Mouse (Mus musculus): ENCODE measurements around the gene Kifc5b.
"Not testable (repeated sequence)": the region's sequence is repeated elsewhere in the genome, so short reads cannot be mapped to it uniquely, and the experiment has no call there.

The Kifc5b gene

DNA sequence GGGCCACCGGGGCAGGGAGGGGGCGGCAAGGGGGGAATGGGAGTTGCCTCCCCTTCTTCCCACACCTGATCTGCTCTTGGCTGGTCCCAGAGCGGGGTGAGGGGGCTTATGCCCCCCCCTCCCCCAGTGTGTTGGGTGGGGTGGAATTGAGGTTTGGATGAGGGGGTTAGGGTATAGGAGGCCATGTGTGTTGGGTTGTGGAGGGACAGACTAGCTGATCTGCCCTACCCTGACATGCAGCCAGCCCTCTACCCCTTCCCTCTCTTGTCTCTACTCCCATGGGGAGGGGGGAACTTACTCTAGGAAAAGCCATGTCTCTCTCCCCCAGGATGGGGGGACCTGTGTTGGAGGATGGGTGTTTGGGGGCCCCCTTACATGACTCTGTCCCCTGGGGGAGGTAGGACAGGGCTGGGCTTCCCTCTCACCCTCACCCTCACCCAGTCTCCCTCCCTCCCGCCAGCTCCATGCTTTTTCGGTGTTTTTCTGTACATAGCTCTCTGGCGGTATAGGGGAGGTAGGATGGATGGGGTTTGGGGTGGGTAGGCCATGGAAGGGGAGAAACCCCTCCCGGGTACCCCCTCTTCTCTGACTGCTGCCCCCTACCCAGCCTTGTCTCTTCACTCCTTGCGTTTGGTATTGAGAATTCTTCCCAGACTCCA is 54.5 kb downstream of the Kifc5b start:
- DNase-seq (ENCODE audit: low spot score) = no peak

DNA sequence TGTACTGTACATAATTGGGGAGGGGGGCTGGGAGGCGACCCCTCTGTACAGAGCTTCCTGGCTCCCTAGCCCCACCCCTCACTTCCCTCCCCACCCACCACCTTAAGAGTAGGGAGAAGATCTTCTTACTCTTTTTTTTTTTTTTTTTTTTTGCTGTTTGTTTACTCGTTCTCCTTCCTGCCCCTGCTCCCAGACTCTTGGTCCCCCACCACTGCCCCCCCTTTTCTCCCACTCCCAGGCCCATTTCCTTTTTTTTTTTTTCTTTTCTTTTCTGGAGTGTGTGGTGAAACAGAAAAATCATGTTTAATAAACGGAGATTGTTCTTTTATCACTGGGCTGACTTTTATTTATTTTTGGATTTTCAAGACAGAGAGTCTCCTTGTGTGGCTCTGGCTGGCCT is 55.2 kb downstream of the Kifc5b start:
- DNase-seq (ENCODE audit: low spot score) = no peak

DNA sequence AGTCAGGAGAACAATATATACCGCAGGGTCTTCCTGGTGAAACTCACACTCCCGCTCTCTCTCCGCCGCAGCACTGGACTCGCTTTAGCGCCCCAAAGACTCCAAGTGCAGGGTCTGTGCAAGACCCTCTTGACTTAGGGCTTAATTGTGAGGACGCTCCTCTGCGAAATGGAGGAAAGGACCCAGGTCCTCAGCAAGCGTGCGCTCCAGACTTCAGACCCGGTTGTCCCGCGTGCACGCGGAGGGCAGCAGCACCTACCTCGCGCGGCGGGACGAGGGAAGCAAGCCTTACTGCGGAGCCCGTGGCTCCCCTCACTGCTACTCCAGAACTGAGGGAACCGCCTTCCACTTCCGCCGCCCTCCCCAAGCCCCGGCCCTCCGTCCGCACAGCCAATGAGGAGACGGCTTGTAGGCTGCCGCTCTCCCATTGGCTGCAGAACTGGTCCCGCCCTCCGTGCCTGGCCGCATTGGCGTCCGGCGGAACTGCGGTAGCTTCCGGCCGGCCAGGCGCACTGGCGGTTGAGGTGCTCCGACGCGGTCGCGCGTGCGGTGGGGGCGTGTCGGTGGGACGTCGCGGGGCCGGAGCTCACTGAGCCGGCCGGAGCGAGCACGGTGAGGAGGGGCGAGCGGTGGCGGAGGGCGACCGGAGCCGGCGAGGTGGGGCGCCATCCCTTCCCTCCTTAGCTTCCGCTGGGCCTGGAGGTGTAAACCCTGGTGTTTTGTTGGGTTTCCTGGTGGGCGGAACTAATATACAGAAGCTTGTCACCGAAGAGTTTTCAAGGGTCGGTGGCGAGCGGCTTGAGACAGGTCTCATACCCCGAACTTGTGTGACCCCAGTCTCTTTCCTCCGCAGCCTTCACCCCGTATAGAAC is 56.0 kb downstream of the Kifc5b start, which contains the start of gene Zbtb9:
Gene Zbtb9 (plus strand): TSS at position 465 of the 872 bp plus-strand sequence.
- peak; percentile 98 for DNase-seq (ENCODE audit: low spot score)

DNA sequence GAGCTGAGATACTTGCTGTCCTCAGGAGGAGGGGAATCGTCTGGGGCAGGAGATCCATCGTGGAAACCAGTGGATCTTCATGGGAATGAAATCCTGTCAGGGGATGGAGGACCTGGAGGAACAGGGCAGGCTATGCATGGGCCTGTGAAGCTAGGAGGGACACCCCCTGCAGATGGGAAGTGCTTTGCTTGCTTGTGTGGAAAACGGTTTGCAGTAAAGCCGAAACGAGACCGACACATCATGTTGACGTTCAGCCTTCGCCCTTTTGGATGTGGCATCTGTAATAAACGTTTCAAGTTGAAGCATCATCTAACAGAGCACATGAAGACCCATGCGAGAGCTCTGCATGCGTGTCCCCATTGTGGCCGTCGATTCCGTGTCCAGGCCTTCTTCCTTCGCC is 57.7 kb downstream of the Kifc5b start:
- DNase-seq (ENCODE audit: low spot score) = no peak

DNA sequence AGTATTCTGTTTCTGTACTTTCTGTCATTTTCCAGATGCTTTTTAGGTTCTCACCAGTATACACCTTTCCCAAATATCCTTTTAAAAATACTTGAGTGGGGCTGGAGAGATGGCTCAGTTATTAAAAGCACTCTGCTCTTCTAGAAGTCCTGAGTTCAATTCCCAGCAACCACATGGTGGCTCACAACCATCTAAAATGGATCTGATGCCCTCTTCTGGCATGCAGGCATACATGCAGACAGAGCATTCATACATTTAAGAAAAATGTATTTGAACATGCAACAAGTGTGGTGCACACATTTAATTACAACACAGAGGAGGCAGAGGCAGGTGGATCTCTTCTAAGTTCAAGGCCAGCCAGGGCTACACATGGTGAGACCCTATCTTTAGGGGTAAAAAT is 58.5 kb downstream of the Kifc5b start:
- DNase-seq (ENCODE audit: low spot score) = no peak

DNA sequence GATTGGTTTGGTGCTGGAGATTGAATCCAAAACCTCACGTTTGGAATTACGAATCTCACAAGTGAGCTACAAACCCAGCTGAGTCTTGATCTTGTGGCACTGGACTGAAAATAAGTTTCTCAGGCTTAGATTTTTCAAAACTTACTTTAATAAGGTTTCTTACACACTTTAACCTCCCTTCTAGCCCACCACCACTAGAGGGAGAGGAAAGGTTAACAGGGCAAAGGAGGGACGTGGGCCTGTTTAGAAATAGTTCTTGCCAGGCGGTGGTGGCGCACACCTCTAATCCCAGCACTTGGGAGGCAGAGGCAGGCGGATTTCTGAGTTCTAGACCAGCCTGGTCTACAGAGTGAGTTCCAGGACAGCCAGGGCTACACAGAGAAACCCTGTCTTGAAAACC is 60.5 kb downstream of the Kifc5b start:
- DNase-seq (ENCODE audit: low spot score) = not testable (repeated sequence)

DNA sequence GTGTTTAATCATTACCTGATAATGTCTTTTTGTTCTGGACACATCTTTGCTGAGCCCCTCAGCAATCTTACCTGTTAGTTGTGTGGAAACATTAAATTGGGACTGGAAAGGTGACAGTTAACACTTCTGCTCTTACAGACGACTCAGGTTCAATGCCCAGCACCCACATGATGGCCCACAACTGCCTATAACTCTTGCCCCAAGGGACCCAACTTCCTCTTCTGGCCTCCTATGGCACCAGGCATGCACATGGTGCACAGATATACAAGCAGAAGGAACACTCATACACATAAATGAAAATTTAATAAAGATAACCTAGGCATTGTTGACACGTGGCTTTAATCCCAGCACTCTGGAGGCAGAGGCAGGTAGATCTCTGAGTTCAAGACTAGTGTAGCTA is 62.5 kb downstream of the Kifc5b start:
- DNase-seq (ENCODE audit: low spot score) = no peak

DNA sequence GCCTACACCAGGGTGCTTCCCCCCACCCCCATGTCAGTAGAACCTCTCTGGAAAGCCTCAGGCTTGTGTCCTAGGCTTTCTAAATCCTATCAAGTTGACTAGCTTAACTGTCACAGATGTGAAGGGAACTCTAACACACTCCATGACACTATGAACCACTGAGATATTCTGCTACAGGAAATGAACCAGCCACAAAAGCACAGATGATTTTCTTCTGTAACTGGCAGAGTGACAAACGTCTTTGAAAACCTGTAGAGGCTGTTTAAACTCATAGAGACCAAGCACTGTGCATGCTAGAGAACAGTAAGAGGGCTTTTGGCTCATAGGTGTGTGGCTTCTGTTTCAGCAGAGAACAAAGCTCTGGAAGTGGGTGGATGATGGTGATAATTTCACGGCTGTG is 64.2 kb downstream of the Kifc5b start:
- DNase-seq (ENCODE audit: low spot score) = no peak

All from MN1 (cell line).